Mouse (Mus musculus): ENCODE data around the gene Zbtb32.

The Zbtb32 gene

GRCm38 (mm10) chr7:30598786-30599185, at the start of gene Zbtb32:
Gene Zbtb32, minus strand, starts transcription at chr7:30598909.
- no peak for ATAC-seq (ENCODE audit: insufficient number of reproducible peaks, low FRiP score, low TSS enrichment)

GRCm38 (mm10) chr7:30639083-30639482, 40.4 kb upstream of the Zbtb32 start:
- no peak for ATAC-seq (ENCODE audit: insufficient number of reproducible peaks, low FRiP score, low TSS enrichment)

GRCm38 (mm10) chr7:30636395-30636794, 37.7 kb upstream of the Zbtb32 start:
- ATAC-seq (ENCODE audit: insufficient number of reproducible peaks, low FRiP score, low TSS enrichment): no peak

GRCm38 (mm10) chr7:30635752-30636151, 37.0 kb upstream of the Zbtb32 start, which contains the start of gene Etv2:
Gene Etv2, minus strand, starts transcription at chr7:30635852.
- no peak for ATAC-seq (ENCODE audit: insufficient number of reproducible peaks, low FRiP score, low TSS enrichment)

- no peak for ATAC-seq (ENCODE audit: insufficient number of reproducible peaks, low FRiP score, low TSS enrichment)
Observed at GRCm38 (mm10) chr7:30634621-30635020, 35.9 kb upstream of the Zbtb32 start.

- no peak for ATAC-seq (ENCODE audit: insufficient number of reproducible peaks, low FRiP score, low TSS enrichment)
Observed at GRCm38 (mm10) chr7:30633762-30634412, 35.2 kb upstream of the Zbtb32 start.

- no peak for ATAC-seq (ENCODE audit: insufficient number of reproducible peaks, low FRiP score, low TSS enrichment)
Observed at GRCm38 (mm10) chr7:30629013-30629412, 30.3 kb upstream of the Zbtb32 start.

GRCm38 (mm10) chr7:30626647-30627046, 27.9 kb upstream of the Zbtb32 start:
- no peak for ATAC-seq (ENCODE audit: insufficient number of reproducible peaks, low FRiP score, low TSS enrichment)

- ATAC-seq (ENCODE audit: insufficient number of reproducible peaks, low FRiP score, low TSS enrichment): peak; percentile 90
Observed at GRCm38 (mm10) chr7:30625530-30626384, 27.0 kb upstream of the Zbtb32 start, which contains the start of gene Cox6b1. Gene Cox6b1, minus strand, starts transcription at chr7:30626151.

GRCm38 (mm10) chr7:30619202-30619601, 20.5 kb upstream of the Zbtb32 start:
- no peak for ATAC-seq (ENCODE audit: insufficient number of reproducible peaks, low FRiP score, low TSS enrichment)

GRCm38 (mm10) chr7:30618658-30619057, 19.9 kb upstream of the Zbtb32 start:
- ATAC-seq (ENCODE audit: insufficient number of reproducible peaks, low FRiP score, low TSS enrichment): no peak

GRCm38 (mm10) chr7:30615049-30615760, 16.5 kb upstream of the Zbtb32 start:
- ATAC-seq (ENCODE audit: insufficient number of reproducible peaks, low FRiP score, low TSS enrichment): no peak

- ATAC-seq (ENCODE audit: insufficient number of reproducible peaks, low FRiP score, low TSS enrichment): no peak
Observed at GRCm38 (mm10) chr7:30614454-30614853, 15.7 kb upstream of the Zbtb32 start.

- ATAC-seq (ENCODE audit: insufficient number of reproducible peaks, low FRiP score, low TSS enrichment): no peak
Observed at GRCm38 (mm10) chr7:30613529-30614112, 14.9 kb upstream of the Zbtb32 start.

GRCm38 (mm10) chr7:30612654-30613402, 14.1 kb upstream of the Zbtb32 start, which contains the start of gene Upk1a:
Gene Upk1a, minus strand, starts transcription at chr7:30612847.
- ATAC-seq (ENCODE audit: insufficient number of reproducible peaks, low FRiP score, low TSS enrichment): no peak

GRCm38 (mm10) chr7:30610043-30610442, 11.3 kb upstream of the Zbtb32 start:
- no peak for ATAC-seq (ENCODE audit: insufficient number of reproducible peaks, low FRiP score, low TSS enrichment)

GRCm38 (mm10) chr7:30608476-30608875, 9.8 kb upstream of the Zbtb32 start:
- no peak for ATAC-seq (ENCODE audit: insufficient number of reproducible peaks, low FRiP score, low TSS enrichment)

GRCm38 (mm10) chr7:30607706-30608309, 9.1 kb upstream of the Zbtb32 start:
- no peak for ATAC-seq (ENCODE audit: insufficient number of reproducible peaks, low FRiP score, low TSS enrichment)

GRCm38 (mm10) chr7:30604944-30605343, 6.2 kb upstream of the Zbtb32 start:
- no peak for ATAC-seq (ENCODE audit: insufficient number of reproducible peaks, low FRiP score, low TSS enrichment)
